Mouse (Mus musculus) heart, adult 8-10 months (tissue): Measurements from ENCODE around the gene Flvcr1. TPM values are rescaled to one million over a fixed set of nuclear protein-coding genes. Genes with fewer than 3 reads are reported as not detected.
A peak's percentile ranks its signal among the peaks of the same experiment; 100 is the strongest.

Source experiments
- DNase-seq: peaks from one replicate; pipeline ENCODE4 v3.0.0; 2022; ENCODE audit warnings: low spot score
- total RNA-seq, 4 experiments: library from RNA; stranded (reverse); gene quantifications; 2 replicates each; pipeline ENCODE4 v1.2.4; 2022

The Flvcr1 gene
- total RNA-seq: 1 to 10 TPM; 3.5 to 6.5 (median 4.0) TPM

DNA sequence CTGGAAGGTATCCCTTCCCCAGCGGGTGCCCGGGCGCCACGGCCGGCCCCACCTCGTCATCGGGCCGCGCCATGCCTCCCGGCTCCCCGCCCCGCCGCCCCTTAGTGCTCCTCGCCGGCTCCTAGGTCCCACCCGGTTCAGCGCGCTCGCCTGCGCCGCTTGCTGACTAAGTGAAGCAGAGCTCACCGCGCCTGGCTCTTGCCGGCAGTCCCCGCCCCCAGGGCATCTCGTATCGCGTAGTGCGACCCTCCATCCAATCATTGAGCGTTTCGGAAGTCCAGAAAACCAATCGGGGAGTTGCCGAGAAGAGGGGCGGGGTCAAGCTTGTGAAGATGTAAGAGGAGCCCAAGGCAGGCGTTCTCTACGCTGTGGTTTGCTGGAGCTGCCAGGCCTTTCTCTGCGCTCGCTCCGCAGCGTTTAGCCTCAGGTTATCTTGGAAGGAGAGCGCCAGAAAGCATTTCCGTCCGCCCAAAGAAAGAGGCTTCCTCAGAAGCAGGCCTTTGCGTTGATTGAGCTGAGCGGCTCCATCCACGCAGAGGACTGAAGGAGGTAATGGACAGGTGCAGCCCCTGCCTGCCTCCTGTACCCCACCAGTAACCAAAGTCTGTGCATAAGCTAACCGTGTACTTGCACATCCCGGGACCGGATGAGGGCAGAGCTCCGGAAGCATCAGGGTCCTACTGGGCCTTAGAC, at the start of gene Flvcr1:
Gene Flvcr1, minus strand, starts transcription at position 138 of the 693 bp plus-strand sequence.
- DNase-seq: peak; percentile 99

DNA sequence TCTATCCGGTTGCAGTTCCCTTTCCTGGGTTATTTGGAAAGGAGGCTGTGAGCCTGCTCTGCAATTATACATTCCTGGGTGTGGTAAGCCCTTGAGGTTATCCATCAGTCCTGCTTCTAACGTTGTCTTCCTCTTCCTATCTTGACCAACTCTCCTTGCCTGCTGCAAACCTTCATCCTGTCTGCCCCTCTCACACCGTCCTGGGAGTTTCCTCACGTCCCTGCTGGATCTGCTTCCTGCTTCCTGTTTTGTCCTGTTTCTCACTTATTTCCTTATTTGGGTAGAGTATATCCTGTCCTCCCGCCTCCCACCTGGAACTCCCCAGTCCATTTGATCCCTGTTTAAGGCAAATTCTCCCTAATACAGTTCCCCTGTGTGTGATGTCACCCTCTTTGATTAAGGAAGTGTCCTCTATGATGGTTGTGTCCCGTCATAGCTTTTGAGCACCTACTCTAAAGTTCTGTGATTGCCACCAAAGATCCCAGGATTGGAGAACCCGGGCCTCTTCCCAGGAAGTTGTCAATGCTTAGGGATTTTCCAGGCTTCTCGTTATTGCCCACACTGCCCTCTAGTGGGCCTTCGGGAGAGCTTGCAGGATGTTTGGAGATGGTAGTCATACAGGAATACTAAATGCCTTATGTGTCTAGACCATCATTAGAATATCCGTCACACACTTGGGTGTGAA, 49.4 kb upstream of the Flvcr1 start:
- DNase-seq: peak; percentile 80

DNA sequence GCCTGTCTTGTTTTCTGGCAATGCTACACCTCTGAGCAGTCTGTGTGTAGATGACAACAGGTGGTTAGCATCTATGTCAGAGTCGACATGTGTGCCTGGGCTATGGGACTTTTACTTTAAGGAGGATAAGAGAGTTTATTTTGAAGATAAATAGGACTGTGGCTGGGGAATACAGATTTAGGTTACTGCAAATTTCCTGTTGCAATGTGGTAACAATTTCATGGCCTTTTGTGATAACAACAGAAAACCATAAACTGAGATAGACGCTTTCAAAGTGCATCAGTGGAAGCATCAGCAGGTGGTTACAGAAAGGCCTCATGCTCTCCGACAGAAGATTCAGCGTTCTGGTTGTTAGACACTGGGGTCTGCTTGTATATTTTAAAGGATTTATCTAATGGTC, 47.5 kb upstream of the Flvcr1 start:
- DNase-seq: no peak

DNA sequence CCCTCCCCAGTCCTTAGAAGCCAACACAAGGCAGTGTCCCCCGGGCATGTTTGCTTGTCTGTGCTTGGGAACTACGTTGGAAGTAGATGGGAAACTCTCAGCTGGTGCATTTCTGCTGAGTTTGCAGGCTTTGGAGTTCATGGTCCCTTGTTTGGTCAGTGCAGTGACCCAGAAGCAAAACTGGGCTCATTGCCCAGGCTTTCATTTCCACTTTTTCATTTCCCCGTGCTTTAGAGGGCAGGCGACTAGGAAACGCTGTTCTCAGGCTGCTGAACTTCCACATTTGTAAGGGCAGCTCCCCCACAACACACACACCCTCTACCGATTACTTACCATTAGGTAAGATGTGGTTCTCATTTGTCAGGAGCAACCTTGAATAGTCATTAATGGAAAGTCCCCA, 47.0 kb upstream of the Flvcr1 start:
- DNase-seq: peak; percentile 74

GRCm38 (mm10) chr1:191072329-191072913, 46.5 kb upstream of the Flvcr1 start:
- DNase-seq: no peak

GRCm38 (mm10) chr1:191071613-191072012, 45.7 kb upstream of the Flvcr1 start:
- DNase-seq: peak; percentile 14

GRCm38 (mm10) chr1:191070259-191070658, 44.3 kb upstream of the Flvcr1 start:
- DNase-seq: no peak

DNA sequence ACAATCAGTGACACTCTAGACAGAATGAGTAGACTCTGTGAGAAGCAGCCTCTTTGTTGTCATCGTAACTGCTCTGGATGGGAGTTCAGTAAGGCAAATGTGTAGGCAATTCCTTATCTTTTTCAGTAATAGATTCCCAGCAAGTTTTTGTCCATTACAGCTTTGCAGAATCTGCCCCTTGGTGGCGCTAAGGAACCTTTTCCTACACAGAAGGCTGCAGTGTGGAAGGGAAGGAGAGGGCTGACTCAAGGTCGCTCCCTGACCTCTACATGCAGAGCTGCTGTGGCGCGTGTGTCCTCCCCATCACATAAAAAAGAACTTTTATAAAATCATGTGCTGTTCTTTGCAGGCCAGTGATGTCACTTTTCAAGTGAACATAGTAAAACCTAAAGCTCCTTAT, 42.4 kb upstream of the Flvcr1 start:
- no peak for DNase-seq

DNA sequence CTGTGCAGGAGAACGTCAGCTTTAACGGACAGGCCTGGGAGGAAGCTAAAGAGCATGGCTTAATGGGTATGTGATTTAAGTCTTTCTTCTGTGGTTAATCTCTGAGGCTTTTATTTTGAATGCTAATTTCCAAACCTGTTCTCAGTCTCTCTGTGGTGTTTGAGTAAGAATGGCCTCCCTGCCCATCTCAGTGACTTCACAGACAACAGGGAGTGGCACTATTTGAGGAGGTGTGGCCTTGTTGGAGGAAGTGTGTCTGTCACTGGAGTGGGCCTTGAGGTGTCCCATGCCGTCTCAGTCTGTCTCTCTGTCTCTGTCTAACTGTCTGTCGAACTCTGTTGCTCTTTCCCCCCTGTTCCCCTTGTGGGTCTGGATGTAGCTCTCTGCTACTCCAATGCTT, 39.2 kb upstream of the Flvcr1 start:
- no peak for DNase-seq

DNA sequence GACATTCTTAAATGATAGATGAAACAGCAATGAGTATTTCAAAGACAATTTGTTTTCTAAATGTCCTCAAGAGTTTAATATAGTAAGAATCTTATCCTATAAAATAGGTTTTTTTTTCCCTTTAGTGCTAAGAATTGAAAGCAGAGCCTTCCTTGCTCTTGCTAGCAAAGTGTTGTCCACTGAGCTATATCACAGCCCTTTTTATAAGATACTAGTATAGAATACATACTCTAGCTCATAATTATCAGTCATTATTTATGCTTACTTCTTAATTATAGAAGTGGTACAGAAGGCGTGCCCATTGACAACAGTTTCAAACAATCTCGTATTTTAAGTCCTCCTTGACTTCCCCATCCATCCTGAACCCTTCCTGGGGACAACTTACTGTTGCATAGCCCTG, 38.6 kb upstream of the Flvcr1 start:
- DNase-seq: no peak

GRCm38 (mm10) chr1:191063700-191064099, 37.7 kb upstream of the Flvcr1 start:
- DNase-seq: no peak

GRCm38 (mm10) chr1:191062781-191063485, 37.0 kb upstream of the Flvcr1 start, which contains the start of the genes Tatdn3 and Nsl1:
TSS of gene Tatdn3 (minus strand) at chr1:191062932.
TSS of gene Nsl1 (plus strand) at chr1:191063012.
- peak; percentile 90 for DNase-seq

DNA sequence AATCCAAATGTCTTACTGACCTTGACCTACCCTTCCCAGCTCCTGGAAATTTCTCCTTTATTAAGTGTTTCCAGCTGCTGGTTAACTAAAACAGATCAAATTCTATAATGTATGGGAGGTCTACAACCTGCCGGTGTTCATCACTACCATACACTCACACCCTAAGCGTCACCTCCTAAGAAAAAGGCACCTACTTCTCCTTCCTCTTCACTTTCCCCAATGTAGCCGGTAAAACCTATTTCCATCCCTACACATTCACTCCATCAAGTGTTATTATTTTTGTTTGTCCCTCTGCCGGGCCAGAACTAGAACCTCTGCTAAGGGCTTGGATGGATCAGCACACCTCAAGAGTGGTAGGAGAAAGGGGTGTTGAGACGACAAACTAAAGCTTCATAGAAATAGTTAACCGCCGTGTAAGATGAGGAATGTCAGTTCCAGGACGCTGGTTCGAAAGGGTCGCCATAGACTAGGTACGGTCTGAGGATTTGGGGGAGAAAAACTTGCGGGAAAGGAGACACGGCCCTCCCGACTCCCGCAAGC, 36.4 kb upstream of the Flvcr1 start:
- no peak for DNase-seq

DNA sequence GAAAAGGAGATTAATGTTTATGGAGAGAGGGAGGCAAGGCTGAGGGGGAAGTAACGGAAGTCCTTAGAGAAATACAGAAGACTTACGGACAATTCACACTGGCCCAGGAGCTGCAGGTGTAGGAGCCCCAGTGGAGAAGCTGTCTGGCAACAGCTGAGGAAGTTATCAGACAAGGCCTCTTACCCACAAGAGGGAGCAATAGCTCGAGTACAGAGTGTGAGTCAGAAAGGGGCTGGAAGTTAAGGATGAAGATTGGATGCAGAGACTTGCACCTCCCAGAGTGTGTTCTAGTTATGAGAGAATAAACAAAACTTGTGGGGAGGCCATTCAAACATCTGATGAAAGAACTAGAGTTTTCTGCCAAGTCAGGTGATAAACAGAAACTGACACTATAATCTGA, 31.5 kb upstream of the Flvcr1 start:
- DNase-seq: no peak

DNA sequence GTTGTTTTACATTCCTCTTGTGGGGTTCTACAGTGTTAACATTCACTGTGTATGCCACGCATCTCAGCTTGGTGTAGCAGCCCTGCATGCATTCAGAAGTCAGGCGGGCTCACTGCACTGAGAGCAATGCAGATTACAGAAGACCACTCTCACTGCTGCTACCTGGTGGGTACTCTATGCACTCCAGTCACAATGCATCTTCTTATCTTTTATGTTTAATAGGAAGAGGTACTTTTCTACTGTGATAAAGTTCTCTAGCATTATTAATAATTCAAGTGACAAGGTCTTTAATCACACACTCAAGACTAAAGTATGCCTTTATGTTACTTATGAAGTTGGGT, 29.5 kb upstream of the Flvcr1 start:
- DNase-seq: no peak

DNA sequence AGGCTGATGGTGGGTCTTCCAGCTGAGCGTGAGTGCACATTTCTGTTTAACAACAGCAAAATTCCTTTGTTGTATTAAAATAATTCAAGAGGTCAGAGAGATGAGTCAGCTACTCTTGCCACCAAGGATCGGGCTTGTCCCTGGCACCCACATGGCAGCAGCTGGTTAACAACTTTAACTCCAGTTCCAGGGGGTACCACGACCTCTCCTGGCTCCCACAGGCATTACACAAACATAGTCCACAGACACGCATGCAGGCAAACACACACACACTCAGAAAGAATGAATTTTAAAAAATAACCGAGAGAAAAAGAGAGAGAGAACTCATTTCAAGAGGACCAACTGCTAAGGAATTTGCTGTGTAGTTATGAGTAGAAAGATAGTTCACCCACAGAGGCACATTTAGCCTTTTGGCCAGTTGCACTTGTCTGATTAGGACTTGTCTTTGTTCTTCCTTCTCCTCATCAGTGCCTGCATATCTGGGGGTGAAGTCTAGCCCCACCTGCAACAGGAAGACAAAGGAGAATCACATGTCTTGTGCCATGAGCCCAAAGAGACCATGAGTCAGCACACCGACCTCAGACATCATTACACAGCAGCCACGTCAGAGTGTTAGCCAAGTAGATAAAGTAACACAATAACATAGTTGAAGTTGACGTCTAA, 29.0 kb upstream of the Flvcr1 start:
- no peak for DNase-seq

DNA sequence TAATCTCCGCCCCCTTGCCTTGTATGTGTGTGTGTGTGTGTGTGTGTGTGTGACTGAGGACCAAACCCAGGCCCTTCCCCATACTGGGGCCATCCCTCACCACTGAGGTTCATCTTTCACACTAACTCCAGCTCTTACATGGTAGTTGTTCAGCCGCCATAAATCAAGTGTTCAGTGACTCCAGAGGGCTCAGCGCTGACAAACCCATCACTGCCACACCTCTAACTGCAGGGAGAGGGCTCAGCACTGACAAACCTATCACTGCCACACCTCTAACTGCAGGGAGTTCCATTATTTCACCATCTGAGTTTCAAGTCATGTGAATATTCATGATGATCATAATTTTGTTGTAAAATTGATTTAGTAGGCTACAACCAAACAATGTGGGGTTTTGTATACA, 27.6 kb upstream of the Flvcr1 start:
- no peak for DNase-seq

DNA sequence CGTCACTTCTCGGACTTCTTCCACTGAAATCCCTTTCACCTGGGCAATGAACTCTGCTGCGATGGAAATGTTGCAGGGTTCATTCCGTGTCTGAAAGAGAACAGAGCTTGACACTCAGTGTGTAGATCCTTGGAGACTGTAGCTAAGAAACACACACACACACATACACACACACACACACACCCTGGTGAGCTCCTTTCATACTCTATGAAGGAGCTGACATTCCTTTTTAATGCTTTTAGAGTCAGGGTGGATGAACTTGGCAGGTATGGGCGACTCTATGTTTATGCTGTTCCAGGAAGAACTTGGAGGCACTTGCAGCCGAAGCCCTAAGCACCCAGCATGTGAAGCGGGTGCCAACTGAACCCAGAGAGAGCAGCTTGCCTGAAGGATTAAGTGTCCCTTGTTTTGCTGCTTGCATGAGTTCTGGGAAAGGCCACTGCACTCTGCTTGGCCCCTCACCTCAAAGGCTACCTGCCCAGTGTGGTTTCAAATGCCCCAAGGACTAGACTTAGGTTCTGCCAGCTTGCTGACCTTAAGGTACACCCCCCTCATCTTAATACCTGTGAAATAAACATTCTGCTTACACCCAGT, 20.4 kb upstream of the Flvcr1 start:
- DNase-seq: no peak

- no peak for DNase-seq
Observed at GRCm38 (mm10) chr1:191045264-191045663, 19.3 kb upstream of the Flvcr1 start.

DNA sequence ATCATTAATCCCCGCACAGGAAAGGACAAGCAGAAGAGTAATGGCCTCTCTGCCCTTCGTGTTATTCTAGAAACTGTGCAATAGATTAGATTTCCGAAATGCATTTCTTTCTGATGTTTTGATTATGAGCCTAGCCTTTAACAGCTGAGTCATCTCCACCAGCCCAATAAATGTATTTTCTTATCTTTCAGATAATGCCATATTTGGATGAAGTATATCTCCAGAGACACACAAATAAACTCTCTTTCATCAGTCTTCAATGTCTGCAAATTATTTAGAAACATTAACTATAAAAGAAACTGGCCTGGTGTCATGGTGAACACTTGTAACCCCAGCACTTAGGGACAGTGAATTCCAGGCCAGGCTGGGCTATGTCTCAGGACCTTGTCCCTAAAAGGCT, 16.7 kb upstream of the Flvcr1 start:
- DNase-seq: no peak

GRCm38 (mm10) chr1:191042106-191042505, 16.1 kb upstream of the Flvcr1 start:
- DNase-seq: no peak
